Mouse (Mus musculus) forebrain, embryonic 11.5 days (tissue): ENCODE results near the gene Fam104a. TPM values are rescaled to one million over a fixed set of nuclear protein-coding genes. Genes with fewer than 3 reads are reported as not detected.
A peak's percentile ranks its signal among the peaks of the same experiment; 100 is the strongest.

Source experiments
- ATAC-seq: fragments of 200-750 bp; cut with Nextera tagmentation; replicated peaks from 2 replicates; pipeline ENCODE4 v1.8.0; 2017; ENCODE audit warnings: moderate TSS enrichment; ENCODE audit not compliant: low FRiP score
- DNase-seq: peaks from one replicate; pipeline ENCODE4 v3.0.0-alpha.2; 2017; ENCODE audit warnings: low spot score
- H3K27ac ChIP-seq: fragments of 300-500 bp; sonication (generic); 2 replicates; pipeline ENCODE4 v1.5.1; 2014; ENCODE audit warnings: low read depth, low read length
- H3K27me3 ChIP-seq: fragments of 300-500 bp; sonication (generic); 2 replicates; pipeline ENCODE4 v1.6.1; 2014; ENCODE audit warnings: mild to moderate bottlenecking, low read length, mixed read lengths; ENCODE audit not compliant: control insufficient read depth, insufficient read depth
- H3K36me3 ChIP-seq: fragments of 300-500 bp; sonication (generic); 2 replicates; pipeline ENCODE4 v1.6.1; 2014; ENCODE audit warnings: mild to moderate bottlenecking, low read length, moderate library complexity, mixed read lengths; ENCODE audit not compliant: control insufficient read depth, insufficient read depth
- H3K4me1 ChIP-seq: fragments of 300-500 bp; sonication (generic); replicated peaks from 2 replicates; pipeline ENCODE4 v1.6.1; 2014; ENCODE audit warnings: low read length, mixed read lengths; ENCODE audit not compliant: control insufficient read depth, insufficient read depth
- H3K4me2 ChIP-seq: fragments of 300-500 bp; sonication (generic); 2 replicates; pipeline ENCODE4 v1.6.1; 2014; ENCODE audit warnings: low read depth, mild to moderate bottlenecking, low read length, moderate library complexity, mixed read lengths; ENCODE audit not compliant: severe bottlenecking
- H3K4me3 ChIP-seq: fragments of 300-500 bp; sonication (generic); 2 replicates; pipeline ENCODE4 v1.5.1; 2014; ENCODE audit warnings: low read depth, low read length
- H3K9ac ChIP-seq: fragments of 300-500 bp; sonication (generic); 2 replicates; pipeline ENCODE4 v1.6.1; 2014; ENCODE audit warnings: low read length
- H3K9me3 ChIP-seq: fragments of 300-500 bp; sonication (generic); 2 replicates; pipeline ENCODE4 v1.6.1; 2016; ENCODE audit warnings: low read length, mixed read lengths; ENCODE audit not compliant: control insufficient read depth
- WGBS: fragments of 180-500 bp; shearing (Covaris S2); extraction: QIAGEN DNeasy Blood & Tissue Kit; methylation state at CpG from one replicate; pipeline ENCODE4 v1.1.7; 2014; 5-methylcytosine and 5-hydroxymethylcytosine counted together
- polyA plus RNA-seq: library from polyadenylated mRNA; unstranded; fragments of >200 nt; fragmentation: Nextera tagmentation; extraction: Ambion mirVana; gene quantifications from 2 replicates; pipeline ENCODE4 v1.2.1, GENCODE M21; 2014

Gene Fam104a
- polyA plus RNA-seq, 1 experiment from 2014 or later = 57.4 TPM

- Histone ChIP-seq H3K9ac (no peak overlapping the region), H3K4me1 (peaks cover 3% of the 10 kb centered on the region; the same call in 1 of the 2 replicates), H3K9me3 (no peaks in the 10 kb centered on the region), H3K4me3 (no peak overlapping the region), H3K27me3 (no peaks in the 10 kb centered on the region), H3K36me3 (0 out of 2 replicates have a peak, but pooled peaks cover under 1% of the 10 kb centered on the region), H3K4me2 (no peak overlapping the region), H3K27ac (no peak overlapping the region)
- WGBS = 87% methylated on average over 8 of the region's 8 CpGs
- no peak for ATAC-seq
- DNase-seq = no peak
These were observed 5.6 kb downstream of the Fam104a start for GRCm38 (mm10) chr11:113678373-113678772.

- 99% methylated on average over 2 of the region's 2 CpGs for WGBS
- H3K4me2 ChIP-seq = no peak overlapping the region
- no peaks in the 10 kb centered on the region for H3K27me3 ChIP-seq
- peaks cover 3% of the 10 kb centered on the region; the same call in 1 of the 2 replicates for H3K36me3 ChIP-seq
- H3K9me3 ChIP-seq = no peaks in the 10 kb centered on the region
- no peak overlapping the region for H3K27ac ChIP-seq
- DNase-seq (no peak), ATAC-seq (no peak)
- H3K4me3 ChIP-seq = no peak overlapping the region
- peaks cover under 1% of the 10 kb centered on the region; the same call in 1 of the 2 replicates for H3K4me1 ChIP-seq
- no peak overlapping the region for H3K9ac ChIP-seq
These were observed 6.6 kb downstream of the Fam104a start for GRCm38 (mm10) chr11:113677378-113677777.

GRCm38 (mm10) chr11:113676847-113677246, 7.1 kb downstream of the Fam104a start:
- 70% methylated on average over 2 of the region's 2 CpGs for WGBS
- Histone ChIP-seq H3K27ac (no peak overlapping the region), H3K36me3 (peaks cover 3% of the 10 kb centered on the region; the same call in 1 of the 2 replicates), H3K9me3 (no peaks in the 10 kb centered on the region), H3K4me3 (no peak overlapping the region), H3K9ac (no peak overlapping the region), H3K4me2 (no peak overlapping the region), H3K4me1 (no peaks in the 10 kb centered on the region), H3K27me3 (no peaks in the 10 kb centered on the region)
- DNase-seq = no peak
- no peak for ATAC-seq

- Histone ChIP-seq H3K27ac (no peak overlapping the region), H3K36me3 (peaks cover 3% of the 10 kb centered on the region; the same call in 1 of the 2 replicates), H3K4me1 (no peaks in the 10 kb centered on the region), H3K9ac (no peak overlapping the region), H3K4me3 (no peak overlapping the region), H3K4me2 (no peak overlapping the region), H3K27me3 (no peaks in the 10 kb centered on the region), H3K9me3 (no peaks in the 10 kb centered on the region)
- ATAC-seq (no peak), DNase-seq (no peak)
- 86% methylated on average over 5 of the region's 5 CpGs for WGBS
These were observed 9.4 kb downstream of the Fam104a start for GRCm38 (mm10) chr11:113674595-113674994.

GRCm38 (mm10) chr11:113673614-113674013, 10.3 kb downstream of the Fam104a start:
- DNase-seq (no peak), ATAC-seq (no peak)
- Histone ChIP-seq H3K9me3 (no peaks in the 10 kb centered on the region), H3K9ac (no peak overlapping the region), H3K27me3 (no peaks in the 10 kb centered on the region), H3K4me3 (no peak overlapping the region), H3K36me3 (peaks cover 3% of the 10 kb centered on the region; the same call in 1 of the 2 replicates), H3K4me1 (no peaks in the 10 kb centered on the region), H3K4me2 (no peak overlapping the region), H3K27ac (no peak overlapping the region)
- 93% methylated on average over 4 of the region's 4 CpGs for WGBS

- H3K9ac ChIP-seq = no peak overlapping the region
- H3K9me3 ChIP-seq = no peaks in the 10 kb centered on the region
- H3K27me3 ChIP-seq = no peaks in the 10 kb centered on the region
- ATAC-seq = no peak
- no peak overlapping the region for H3K4me3 ChIP-seq
- H3K4me1 ChIP-seq = no peaks in the 10 kb centered on the region
- no peak overlapping the region for H3K4me2 ChIP-seq
- no peak for DNase-seq
- WGBS = 84% methylated on average over 4 of the region's 4 CpGs
- H3K36me3 ChIP-seq = peaks cover 3% of the 10 kb centered on the region; the same call in 1 of the 2 replicates
- H3K27ac ChIP-seq = no peak overlapping the region
These were observed 14.2 kb downstream of the Fam104a start for GRCm38 (mm10) chr11:113669711-113670110.

- 95% methylated on average over 5 of the region's 5 CpGs for WGBS
- ATAC-seq (no peak), DNase-seq (no peak)
- H3K36me3 ChIP-seq = peaks cover 3% of the 10 kb centered on the region; the same call in 1 of the 2 replicates
- no peaks in the 10 kb centered on the region for H3K9me3 ChIP-seq
- H3K27me3 ChIP-seq = no peaks in the 10 kb centered on the region
- H3K4me3 ChIP-seq = no peak overlapping the region
- H3K9ac ChIP-seq = no peak overlapping the region
- no peak overlapping the region for H3K4me2 ChIP-seq
- H3K27ac ChIP-seq = no peak overlapping the region
- no peaks in the 10 kb centered on the region for H3K4me1 ChIP-seq
These were observed 15.1 kb downstream of the Fam104a start for GRCm38 (mm10) chr11:113668857-113669256.

- H3K4me2 ChIP-seq = no peak overlapping the region
- H3K36me3 ChIP-seq = no peaks in the 10 kb centered on the region; the same call in 1 of the 2 replicates
- H3K4me3 ChIP-seq = no peak overlapping the region
- H3K9ac ChIP-seq = no peak overlapping the region
- DNase-seq (peak; percentile 38), ATAC-seq (no peak)
- WGBS = 89% methylated on average over 4 of the region's 4 CpGs
- no peaks in the 10 kb centered on the region for H3K4me1 ChIP-seq
- H3K27me3 ChIP-seq = no peaks in the 10 kb centered on the region
- no peaks in the 10 kb centered on the region for H3K9me3 ChIP-seq
- H3K27ac ChIP-seq = no peak overlapping the region
These were observed 16.3 kb downstream of the Fam104a start for GRCm38 (mm10) chr11:113667704-113668103.

GRCm38 (mm10) chr11:113667122-113667521, 16.8 kb downstream of the Fam104a start:
- Histone ChIP-seq H3K9me3 (no peaks in the 10 kb centered on the region), H3K27me3 (no peaks in the 10 kb centered on the region), H3K36me3 (no peaks in the 10 kb centered on the region; the same call in 1 of the 2 replicates), H3K4me3 (no peak overlapping the region), H3K4me2 (no peak overlapping the region), H3K9ac (no peak overlapping the region), H3K27ac (no peak overlapping the region), H3K4me1 (no peaks in the 10 kb centered on the region)
- no peak for ATAC-seq
- 92% methylated on average over 2 of the region's 2 CpGs for WGBS
- DNase-seq = no peak
